Mouse (Mus musculus): ENCODE results near the gene Cacna2d3. TPM values are rescaled to one million over a fixed set of nuclear protein-coding genes. Genes with fewer than 3 reads are reported as not detected.

The Cacna2d3 gene
- total and polyA plus RNA-seq, 3 experiments: not detected

GRCm38 (mm10) chr14:28984276-28984675 is 737.4 kb downstream of the Cacna2d3 start:
- no peak overlapping the region for H3K9ac ChIP-seq (ENCODE audit: control insufficient read depth, low read depth, low read length, poor library complexity, severe bottlenecking)
- no peaks in the 10 kb centered on the region for H3K4me1 ChIP-seq (ENCODE audit: control insufficient read depth in 1 of 2, insufficient read depth in 2 of 2, low read length in 2 of 2)
- H3K36me3 ChIP-seq (ENCODE audit: control insufficient read depth in 1 of 2, insufficient read depth in 2 of 2, low read length in 2 of 2): no peaks in the 10 kb centered on the region
- no peaks in the 10 kb centered on the region for H3K79me2 ChIP-seq (ENCODE audit: control insufficient read depth, insufficient read depth, low read length, poor library complexity)
- DNase-seq (ENCODE audit: low read depth, low spot score): no peak
- no peaks in the 10 kb centered on the region for H3K27me3 ChIP-seq (ENCODE audit: control insufficient read depth in 1 of 2, insufficient read depth in 2 of 2, low read length in 2 of 2)
- no peak for TF ChIP-seq MXI1 (IDR thresholded peaks at IDR 0.05; ENCODE audit: low read depth, low read length)
- TF ChIP-seq BHLHE40 (IDR thresholded peaks at IDR 0.05; ENCODE audit: borderline replicate concordance, low read depth, low read length): no peak
- no peak for TF ChIP-seq CHD1 (IDR thresholded peaks at IDR 0.05; ENCODE audit: low read depth, low read length)
- TF ChIP-seq SMC3 (IDR thresholded peaks at IDR 0.05; ENCODE audit: low read depth, low read length): no peak
- TF ChIP-seq TCF12 (IDR thresholded peaks at IDR 0.05; ENCODE audit: low read depth, low read length): no peak
- H3K9me3 ChIP-seq (replicated peaks; ENCODE audit: insufficient read depth, low read length): no peaks in the 10 kb centered on the region
- H3K27ac ChIP-seq (ENCODE audit: control insufficient read depth, low read depth, low read length): no peak overlapping the region
- H3K4me3 ChIP-seq (ENCODE audit: control insufficient read depth in 1 of 2, insufficient read depth in 1 of 2, low read depth in 2 of 2, low read length in 2 of 2): no peak overlapping the region

GRCm38 (mm10) chr14:28980482-28980881 is 741.2 kb downstream of the Cacna2d3 start:
- Histone ChIP-seq H3K27ac (ENCODE audit: control insufficient read depth, low read depth, low read length) (no peak overlapping the region), H3K4me1 (ENCODE audit: control insufficient read depth in 1 of 2, insufficient read depth in 2 of 2, low read length in 2 of 2) (no peaks in the 10 kb centered on the region), H3K27me3 (ENCODE audit: control insufficient read depth in 1 of 2, insufficient read depth in 2 of 2, low read length in 2 of 2) (no peaks in the 10 kb centered on the region), H3K36me3 (ENCODE audit: control insufficient read depth in 1 of 2, insufficient read depth in 2 of 2, low read length in 2 of 2) (no peaks in the 10 kb centered on the region), H3K79me2 (ENCODE audit: control insufficient read depth, insufficient read depth, low read length, poor library complexity) (no peaks in the 10 kb centered on the region), H3K9me3 (replicated peaks; ENCODE audit: insufficient read depth, low read length) (no peaks in the 10 kb centered on the region), H3K4me3 (ENCODE audit: control insufficient read depth in 1 of 2, insufficient read depth in 1 of 2, low read depth in 2 of 2, low read length in 2 of 2) (no peak overlapping the region), H3K9ac (ENCODE audit: control insufficient read depth, low read depth, low read length, poor library complexity, severe bottlenecking) (no peak overlapping the region)
- no peak for DNase-seq (ENCODE audit: low read depth, low spot score)
- TF ChIP-seq POLR2A (IDR thresholded peaks at IDR 0.05; ENCODE audit: control insufficient read depth in 1 of 2, insufficient read depth in 1 of 2, low read depth in 1 of 2, low read length in 2 of 2, poor library complexity in 1 of 2): no peak
- no peak for TF ChIP-seq TCF12 (IDR thresholded peaks at IDR 0.05; ENCODE audit: low read depth, low read length)
- TF ChIP-seq POLR2AphosphoS2 (IDR thresholded peaks at IDR 0.05; ENCODE audit: low read length): no peak
- TF ChIP-seq KAT2A (conservative IDR thresholded peaks at IDR 0.05; ENCODE audit: low read depth, low read length): no peak
- TF ChIP-seq MAZ (IDR thresholded peaks at IDR 0.05; ENCODE audit: low read depth, low read length): no peak
- TF ChIP-seq MAX (IDR thresholded peaks at IDR 0.05; ENCODE audit: low read length): no peak
- no peak for TF ChIP-seq CTCF (IDR thresholded peaks at IDR 0.05 in 2 of 3, conservative IDR thresholded peaks at IDR 0.05 in 1 of 3; ENCODE audit: control insufficient read depth in 1 of 3, insufficient read depth in 1 of 3, low read depth in 2 of 3, low read length in 3 of 3, poor library complexity in 1 of 3, severe bottlenecking in 1 of 3)
- no peak for TF ChIP-seq UBTF (IDR thresholded peaks at IDR 0.05; ENCODE audit: borderline replicate concordance, insufficient read depth, low read depth, low read length)
- no peak for TF ChIP-seq GATA1 (IDR thresholded peaks at IDR 0.05; ENCODE audit: low read depth, low read length)
- TF ChIP-seq RCOR1 (IDR thresholded peaks at IDR 0.05; ENCODE audit: low read depth, low read length): no peak
- TF ChIP-seq ZKSCAN1 (IDR thresholded peaks at IDR 0.05; ENCODE audit: low read depth, low read length): no peak
- TF ChIP-seq E2F4 (IDR thresholded peaks at IDR 0.05; ENCODE audit: borderline replicate concordance, low read depth, low read length): no peak
- TF ChIP-seq USF2 (IDR thresholded peaks at IDR 0.05; ENCODE audit: borderline replicate concordance in 1 of 2, insufficient read depth in 1 of 2, low read depth in 1 of 2, low read length in 2 of 2): no peak
- no peak for TF ChIP-seq CHD1 (IDR thresholded peaks at IDR 0.05; ENCODE audit: low read depth, low read length)
- TF ChIP-seq ETS1 (IDR thresholded peaks at IDR 0.05; ENCODE audit: low read depth, low read length): no peak
- TF ChIP-seq SMC3 (IDR thresholded peaks at IDR 0.05; ENCODE audit: low read depth, low read length): no peak

All from MEL (cell line).